Mouse (Mus musculus) hematopoietic multipotent progenitor cell, adult 10-12 weeks (in vitro differentiated cells): ENCODE results near the gene Gm28269. TPM values are rescaled to one million over a fixed set of nuclear protein-coding genes. Genes with fewer than 3 reads are reported as not detected.

Experiments
- polyA plus RNA-seq: library from polyadenylated mRNA; stranded (reverse); fragments of >175 nt; gene quantifications from 2 replicates; pipeline ENCODE4 v1.2.3, GENCODE M21; 2012; ENCODE audit warnings: low replicate concordance

Gm28269 gene
- polyA plus RNA-seq = not detected in 2 replicates

DNA sequence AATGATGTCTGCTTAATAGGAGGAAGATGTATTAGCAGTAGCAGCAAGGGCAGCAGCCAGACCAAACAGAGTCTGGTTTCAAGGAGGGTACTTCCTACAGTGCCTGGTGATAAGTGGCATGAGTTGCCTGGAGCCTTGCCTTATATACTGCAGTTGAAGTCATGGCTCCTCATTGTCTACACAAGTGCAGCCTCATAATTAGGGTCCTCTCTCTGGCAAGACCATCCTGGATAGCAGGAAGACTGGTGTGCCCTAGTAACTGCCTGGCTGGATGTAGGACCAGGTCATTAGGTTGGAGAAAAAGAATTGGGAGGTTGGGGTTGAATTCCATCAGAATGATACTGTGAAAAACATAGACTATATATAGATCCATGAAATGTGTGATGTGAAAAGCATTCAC lies at the start of gene Gm28269:
Gene Gm28269 (minus strand): TSS at position 101 of the 400 bp plus-strand sequence.

DNA sequence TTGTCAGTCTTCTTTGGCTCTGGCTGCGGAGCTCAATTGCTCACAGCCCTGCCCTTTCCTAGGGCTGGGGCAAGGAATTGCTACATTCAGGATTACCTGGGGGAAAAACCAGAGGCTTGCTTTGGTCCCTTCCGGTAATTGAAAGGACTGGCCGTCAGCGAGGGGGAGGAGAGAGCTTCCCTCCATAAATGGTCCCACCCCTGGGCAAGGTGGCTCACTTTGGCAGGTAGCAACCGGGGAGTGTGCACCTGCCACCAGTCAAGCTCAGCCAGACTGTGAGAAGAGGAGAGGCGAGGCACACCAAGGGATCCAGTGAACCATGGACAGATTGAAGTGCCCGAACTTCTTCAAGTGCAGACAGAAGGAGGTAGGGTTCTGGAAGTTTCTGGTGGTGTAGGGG lies 30.1 kb downstream of the Gm28269 start, which contains the start of gene Slc6a14:
Gene Slc6a14 (plus strand): TSS at position 68 of the 400 bp plus-strand sequence.

Other genes with a start within 250 kb of the Gm28269 start
- not detected in 2 replicates for gene Slc6a14, start 30.2 kb downstream of the Gm28269 start, polyA plus RNA-seq